Mouse (Mus musculus): Measurements from ENCODE around the gene Pdcd4.

The Pdcd4 gene

DNA sequence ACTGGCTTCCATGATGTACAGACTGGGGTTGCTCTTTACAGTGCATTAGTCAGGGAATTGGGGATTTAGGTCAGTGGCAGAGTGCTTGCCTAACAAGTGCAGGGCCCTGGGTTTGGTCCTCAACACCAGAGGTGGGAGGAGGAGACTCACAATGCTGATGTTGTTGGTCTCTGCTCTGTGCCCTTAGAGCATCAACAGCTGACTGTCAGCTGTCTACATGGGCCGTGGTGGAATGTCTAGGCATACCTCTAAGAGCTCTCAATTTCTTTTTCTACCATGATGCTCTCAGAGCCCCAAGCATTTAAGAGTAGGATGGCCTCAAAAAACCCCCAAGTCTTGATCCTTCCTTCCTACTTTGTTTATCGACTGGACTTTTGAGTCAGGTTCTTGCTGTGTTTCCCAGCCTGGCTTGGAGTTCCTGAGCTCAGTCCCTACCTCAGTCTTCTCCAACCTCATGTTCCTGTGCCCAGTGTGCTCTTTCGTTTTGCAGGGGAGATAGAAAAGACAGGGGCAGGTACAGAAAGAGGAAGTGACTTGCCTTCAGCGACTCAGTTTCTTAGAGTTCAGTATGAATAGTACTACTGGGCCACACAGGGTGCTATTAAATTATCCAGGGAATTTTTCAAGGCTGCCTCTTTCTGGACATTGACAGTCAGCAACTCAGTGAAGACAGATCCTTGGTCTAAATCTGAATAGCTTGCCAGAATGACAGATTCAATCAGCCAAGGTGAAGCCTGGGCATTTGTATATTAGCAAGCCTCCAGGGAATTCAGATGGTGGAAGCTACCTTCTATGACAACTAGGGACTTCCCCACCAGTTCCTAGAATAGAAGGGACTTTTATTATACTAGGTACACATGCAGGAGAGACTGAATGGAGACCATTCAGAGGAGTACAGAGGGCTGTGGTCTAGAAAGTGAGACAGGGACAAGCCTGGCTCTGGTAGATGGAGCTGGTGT lies 22.3 kb upstream of the Pdcd4 start:
- in situ Hi-C loops (cut with MboI; ENCODE audit: unreplicated experiment in 2 of 2): no loop called here

DNA sequence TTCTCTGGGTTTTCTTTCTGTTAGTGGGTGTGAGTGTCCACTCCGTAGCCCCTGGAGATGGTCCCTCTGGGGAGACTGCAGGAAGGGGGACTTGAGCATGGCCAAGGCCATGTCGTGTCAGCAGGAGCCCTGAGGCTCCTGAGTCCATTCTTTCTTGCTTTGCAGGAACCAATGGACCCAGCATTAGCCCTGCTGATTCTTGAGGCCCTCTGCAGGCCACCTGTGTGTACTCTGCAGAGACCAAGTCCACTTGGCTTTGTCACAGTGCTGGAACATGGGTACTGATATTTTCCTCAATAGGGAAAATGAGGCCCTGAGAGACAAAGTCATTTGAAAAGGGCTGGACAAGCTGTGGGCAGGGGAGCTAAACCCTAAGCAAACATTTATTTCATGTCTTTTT lies 21.5 kb upstream of the Pdcd4 start:
- in situ Hi-C loops (cut with MboI; ENCODE audit: unreplicated experiment in 2 of 2): no loop called here

DNA sequence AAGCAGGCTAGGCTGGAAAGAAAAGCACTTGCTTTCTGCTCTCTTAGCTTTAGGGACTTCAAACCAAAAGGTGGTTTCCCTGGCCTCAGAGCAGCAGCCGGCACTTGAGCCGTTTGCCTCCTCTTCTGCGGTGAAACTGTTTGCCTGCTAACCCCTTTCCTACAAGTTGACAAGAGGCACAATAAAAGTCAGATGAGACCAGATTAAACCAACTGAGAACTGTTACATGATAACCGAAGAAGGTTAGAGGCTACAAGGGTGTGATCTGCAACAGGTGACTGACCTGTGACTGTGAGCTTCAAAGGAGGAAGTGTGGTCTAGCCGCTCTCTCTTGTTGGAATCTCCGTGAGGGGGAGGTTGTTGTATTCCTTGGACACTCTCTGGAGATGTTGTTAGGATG lies 20.5 kb upstream of the Pdcd4 start:
- in situ Hi-C loops (cut with MboI; ENCODE audit: unreplicated experiment in 2 of 2): no loop called here

DNA sequence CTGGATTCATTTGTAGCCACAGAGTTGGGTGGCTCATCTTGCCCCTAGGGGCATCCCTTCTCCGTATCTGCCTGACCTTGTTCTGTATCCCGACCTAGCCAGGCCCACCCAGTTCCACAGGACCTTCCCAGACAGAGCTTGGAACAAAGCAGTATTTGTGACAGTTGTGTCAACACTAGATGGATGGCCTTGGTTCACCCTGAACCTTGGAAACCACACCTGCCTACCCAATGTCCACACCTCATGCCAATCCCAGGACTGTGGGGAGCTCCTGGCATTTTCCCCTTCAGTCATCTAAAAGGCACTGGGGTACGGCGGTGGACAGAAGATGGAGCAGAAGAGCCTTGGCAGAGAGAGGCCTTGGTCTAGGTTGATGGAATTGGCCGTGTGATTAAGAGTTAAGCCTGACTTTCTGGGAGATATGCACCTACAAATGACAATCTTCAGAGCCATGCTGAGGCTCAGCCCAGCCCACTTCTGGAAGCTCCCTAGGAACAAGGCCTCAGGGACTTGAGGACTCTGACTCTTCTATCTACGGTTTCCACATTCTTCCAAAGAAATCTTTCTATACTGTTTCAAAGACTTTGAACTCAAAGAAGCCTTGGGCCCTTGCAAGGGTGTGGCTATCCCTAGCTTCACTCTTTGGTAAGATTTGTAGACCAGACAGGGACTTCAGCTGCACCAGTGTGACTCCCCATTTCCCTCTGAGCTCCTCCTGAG lies 18.9 kb upstream of the Pdcd4 start:
- in situ Hi-C loops (cut with MboI; ENCODE audit: unreplicated experiment in 2 of 2): no loop called here

DNA sequence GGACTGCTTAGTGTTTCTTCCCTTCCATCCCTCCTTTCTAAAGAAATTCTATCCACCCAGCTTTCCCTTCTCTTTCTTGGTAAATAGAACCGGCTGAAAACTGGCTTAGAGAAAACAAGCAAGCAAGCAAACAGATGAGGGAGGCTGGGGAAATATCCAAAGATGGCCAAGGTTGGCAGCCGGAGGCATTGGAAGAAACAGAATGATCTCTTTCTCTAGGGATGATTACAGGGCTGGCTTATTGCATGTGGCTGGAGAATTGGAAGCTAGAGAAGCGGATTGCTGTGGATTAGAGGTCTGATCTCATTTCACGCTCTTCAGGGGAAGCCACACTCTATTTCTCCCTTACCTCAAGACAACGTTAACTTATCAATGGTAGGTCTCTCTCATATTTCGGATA lies 16.8 kb upstream of the Pdcd4 start:
- in situ Hi-C loops (cut with MboI; ENCODE audit: unreplicated experiment in 2 of 2): loop anchor here in 1 of 2 experiments (25.0 kb wide), 1 partner anchor 738 kb away; the partner anchor contains the start of gene Add3

DNA sequence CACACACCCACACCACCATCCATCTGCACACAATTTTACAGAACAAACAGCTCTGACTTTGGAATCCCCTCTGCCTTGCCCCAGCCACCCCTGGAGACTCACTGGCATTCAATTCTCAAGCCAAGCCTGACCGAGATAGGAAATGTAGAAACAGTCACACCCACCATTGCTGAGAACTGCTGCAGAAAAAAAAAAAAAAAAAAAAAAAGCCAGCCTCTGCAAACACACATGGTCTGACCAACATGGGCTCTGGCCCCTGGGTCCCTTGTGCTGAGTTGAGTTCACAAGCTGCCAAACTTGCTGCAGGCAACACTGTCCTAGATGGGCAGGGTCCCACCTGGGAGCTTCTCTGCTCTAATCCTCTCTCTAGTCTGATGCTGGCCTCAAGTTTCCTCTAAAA lies 14.3 kb upstream of the Pdcd4 start:
- in situ Hi-C loops (cut with MboI; ENCODE audit: unreplicated experiment in 2 of 2): loop anchor here in 1 of 2 experiments (25.0 kb wide), 1 partner anchor 740 kb away; the partner anchor contains the start of gene Add3

DNA sequence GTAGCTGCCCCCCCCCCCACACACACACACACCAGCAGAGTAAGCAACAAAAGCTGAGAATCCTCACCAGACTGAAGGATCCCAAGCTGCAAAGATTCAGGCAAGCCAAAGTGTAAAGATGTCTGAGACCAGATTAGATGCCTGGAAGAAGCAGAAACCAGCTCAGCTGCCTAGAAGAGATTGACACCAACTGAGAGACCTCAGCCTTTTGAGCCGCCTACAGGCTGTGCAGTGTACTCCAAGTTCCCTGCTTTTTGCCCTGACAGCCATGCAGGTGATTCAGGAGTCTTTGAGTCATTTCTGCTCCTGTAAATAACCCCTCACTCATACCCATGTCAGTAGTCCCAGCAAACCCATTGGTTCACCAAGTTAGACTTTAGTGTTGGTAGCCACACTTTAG lies 11.6 kb upstream of the Pdcd4 start:
- in situ Hi-C loops (cut with MboI; ENCODE audit: unreplicated experiment in 2 of 2): loop anchor here in 1 of 2 experiments (25.0 kb wide), 1 partner anchor 743 kb away; the partner anchor contains the start of gene Add3

DNA sequence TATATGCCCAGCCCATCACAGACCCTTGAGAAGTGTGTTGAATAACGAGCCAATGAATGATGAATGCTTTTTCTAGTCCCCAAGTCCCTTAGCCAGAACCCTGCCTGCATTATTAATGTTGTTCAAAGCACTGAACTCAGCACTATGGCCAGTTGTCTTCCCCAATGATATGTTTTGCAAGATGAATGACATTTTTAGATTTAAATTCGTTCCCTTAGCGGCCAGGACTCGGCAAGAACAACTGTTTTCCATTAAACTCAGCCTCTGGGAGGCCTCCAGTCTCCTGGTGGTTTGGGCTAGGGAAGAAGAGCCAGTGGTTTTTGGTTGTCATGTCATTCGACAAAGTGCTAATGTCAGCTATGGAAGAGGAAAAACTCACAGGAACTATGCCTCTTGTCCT lies 10.2 kb upstream of the Pdcd4 start:
- in situ Hi-C loops (cut with MboI; ENCODE audit: unreplicated experiment in 2 of 2): loop anchor here in 1 of 2 experiments (25.0 kb wide), 1 partner anchor 744 kb away; the partner anchor contains the start of gene Add3

DNA sequence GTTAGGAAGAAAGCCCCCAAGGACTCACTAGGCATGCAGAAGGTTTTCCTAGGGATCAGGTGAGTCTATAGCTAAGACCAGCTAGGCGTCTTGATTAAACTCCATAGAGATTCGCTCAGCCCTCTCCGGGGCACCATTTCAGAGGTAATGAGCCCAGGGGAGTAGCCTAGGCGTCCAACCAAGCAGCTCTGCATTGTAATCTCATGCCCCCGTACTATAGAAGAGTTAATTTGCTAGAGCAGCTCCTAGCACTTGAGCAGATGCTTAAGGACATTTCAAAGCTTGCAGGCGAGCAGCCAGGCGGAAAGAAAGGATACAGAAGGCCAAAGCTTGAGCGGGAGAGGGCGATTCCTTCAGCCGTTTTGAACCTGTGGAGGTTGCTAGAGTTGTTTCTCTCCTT lies 6.6 kb upstream of the Pdcd4 start:
- in situ Hi-C loops (cut with MboI; ENCODE audit: unreplicated experiment in 2 of 2): loop anchor here in 1 of 2 experiments (25.0 kb wide), 1 partner anchor 748 kb away; the partner anchor contains the start of gene Add3

DNA sequence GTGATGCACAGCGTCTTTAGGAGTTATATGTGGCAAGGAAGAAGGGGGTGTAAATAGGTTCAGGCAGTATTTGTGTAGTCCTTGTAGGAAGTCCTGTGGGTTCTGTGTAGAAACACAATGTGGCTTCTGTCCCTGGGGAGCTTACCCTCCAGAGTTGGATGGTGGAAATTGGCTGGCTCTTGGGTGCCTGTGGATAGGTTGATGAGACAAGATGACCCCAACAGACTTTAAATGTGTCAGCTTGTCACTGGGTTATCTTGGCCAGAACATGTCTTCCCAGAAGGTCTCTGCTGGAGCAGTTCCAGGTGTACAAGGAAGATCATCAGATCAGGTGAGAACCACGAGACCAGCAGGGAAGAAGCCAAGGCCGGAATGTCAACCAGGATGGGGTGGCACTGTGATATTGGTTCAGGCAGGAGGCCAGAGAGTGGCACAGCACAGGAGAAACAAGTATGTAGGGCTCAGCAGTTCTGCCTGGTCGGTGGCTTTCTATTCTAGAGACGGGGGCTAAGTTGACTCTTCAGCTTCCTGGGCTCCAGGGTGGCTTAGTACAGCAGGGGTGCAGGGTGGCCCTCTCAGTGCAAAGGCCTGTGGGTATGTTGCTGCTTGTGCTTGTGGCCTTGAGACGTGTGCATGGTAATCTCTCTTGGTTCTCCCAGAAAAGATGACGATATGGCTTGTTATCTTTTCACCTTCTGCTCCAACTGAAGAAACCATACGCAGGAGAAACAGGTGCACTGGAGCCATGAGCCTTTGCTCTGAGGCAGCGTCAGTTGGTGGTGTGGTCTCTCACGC lies 5.3 kb upstream of the Pdcd4 start:
- in situ Hi-C loops (cut with MboI; ENCODE audit: unreplicated experiment in 2 of 2): loop anchor here in 1 of 2 experiments (25.0 kb wide), 1 partner anchor 749 kb away; the partner anchor contains the start of gene Add3

DNA sequence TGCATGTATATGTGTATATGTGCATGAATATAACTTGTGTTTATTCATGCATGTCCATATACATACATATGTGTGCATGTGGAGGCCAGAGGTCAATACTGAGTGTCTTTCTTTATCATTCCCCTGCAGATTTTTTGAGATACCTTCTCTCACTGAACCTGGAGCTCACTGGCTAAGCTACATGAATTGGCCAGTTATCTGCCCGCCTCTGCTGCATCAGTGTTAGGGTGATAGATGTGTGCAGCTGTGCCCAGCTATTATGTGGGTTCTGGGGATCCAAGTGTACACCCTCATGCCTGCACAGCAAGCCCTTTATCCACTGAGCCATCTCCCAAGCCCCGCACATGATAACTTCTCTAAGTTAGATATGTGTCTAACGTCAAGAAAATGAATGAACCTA lies 4.2 kb upstream of the Pdcd4 start:
- in situ Hi-C loops (cut with MboI; ENCODE audit: unreplicated experiment in 2 of 2): loop anchor here in 1 of 2 experiments (25.0 kb wide), 1 partner anchor 751 kb away; the partner anchor contains the start of gene Add3

DNA sequence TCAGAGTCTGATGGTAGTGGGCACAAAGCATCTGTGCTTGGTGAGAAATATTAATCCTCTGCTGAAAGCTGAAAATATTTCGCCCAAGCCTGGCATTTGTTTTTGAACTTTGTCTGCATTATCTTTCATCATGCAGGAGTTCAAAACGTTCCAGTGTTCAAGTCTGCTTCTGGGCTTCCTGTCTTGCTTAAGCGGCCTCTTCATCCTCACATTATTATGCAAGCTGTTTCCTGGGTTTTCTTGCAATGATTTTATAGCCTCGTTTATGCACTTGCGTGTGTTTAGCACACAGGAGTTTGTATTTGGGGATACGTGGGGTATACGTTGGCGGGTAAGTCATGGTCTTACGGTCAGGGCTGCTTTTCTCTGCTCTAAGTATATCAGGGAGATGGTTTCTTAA lies 3.7 kb upstream of the Pdcd4 start:
- in situ Hi-C loops (cut with MboI; ENCODE audit: unreplicated experiment in 2 of 2): loop anchor here in 1 of 2 experiments (25.0 kb wide), 1 partner anchor 751 kb away; the partner anchor contains the start of gene Add3

DNA sequence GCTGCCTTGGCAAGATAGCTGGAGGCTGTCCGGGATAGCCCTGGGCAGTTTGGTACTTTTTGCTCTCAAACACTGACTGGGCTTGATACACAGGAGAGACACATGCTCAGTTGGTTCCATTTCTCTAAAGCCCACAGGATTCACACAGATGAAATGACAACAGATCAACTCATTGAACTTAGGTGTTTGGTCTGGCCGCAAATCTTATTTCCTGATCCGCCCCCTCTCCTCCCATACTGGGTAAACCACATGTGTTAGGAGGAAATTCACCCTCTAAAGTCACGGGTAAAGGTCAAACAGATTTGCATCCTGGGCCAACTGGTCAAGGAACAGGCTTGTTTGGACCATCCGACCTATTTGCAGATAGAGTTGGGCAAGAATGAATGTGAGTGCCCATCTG lies 2.5 kb upstream of the Pdcd4 start:
- in situ Hi-C loops (cut with MboI; ENCODE audit: unreplicated experiment in 2 of 2): loop anchor here in 1 of 2 experiments (25.0 kb wide), 1 partner anchor 752 kb away; the partner anchor contains the start of gene Add3

DNA sequence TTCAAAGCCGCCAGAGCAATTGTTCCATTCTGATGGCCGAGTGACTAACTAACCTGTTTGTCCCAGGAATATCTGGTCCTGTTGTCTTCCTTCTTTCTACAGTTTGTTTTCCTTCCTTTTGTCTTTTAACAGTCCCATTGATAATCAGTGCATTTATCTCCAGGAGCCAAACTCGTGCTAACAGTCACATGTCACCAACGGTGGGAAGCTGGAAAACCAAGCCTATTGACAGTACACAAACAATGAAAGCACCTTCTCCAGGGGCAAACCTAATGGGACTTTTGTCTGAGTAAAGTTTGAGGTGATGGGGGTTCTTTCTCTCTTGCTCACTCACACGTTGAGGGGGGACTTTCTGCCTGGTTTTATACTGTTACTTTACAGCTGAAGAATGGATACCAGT lies 1.8 kb upstream of the Pdcd4 start:
- in situ Hi-C loops (cut with MboI; ENCODE audit: unreplicated experiment in 2 of 2): loop anchor here in 1 of 2 experiments (25.0 kb wide), 1 partner anchor 753 kb away; the partner anchor contains the start of gene Add3

DNA sequence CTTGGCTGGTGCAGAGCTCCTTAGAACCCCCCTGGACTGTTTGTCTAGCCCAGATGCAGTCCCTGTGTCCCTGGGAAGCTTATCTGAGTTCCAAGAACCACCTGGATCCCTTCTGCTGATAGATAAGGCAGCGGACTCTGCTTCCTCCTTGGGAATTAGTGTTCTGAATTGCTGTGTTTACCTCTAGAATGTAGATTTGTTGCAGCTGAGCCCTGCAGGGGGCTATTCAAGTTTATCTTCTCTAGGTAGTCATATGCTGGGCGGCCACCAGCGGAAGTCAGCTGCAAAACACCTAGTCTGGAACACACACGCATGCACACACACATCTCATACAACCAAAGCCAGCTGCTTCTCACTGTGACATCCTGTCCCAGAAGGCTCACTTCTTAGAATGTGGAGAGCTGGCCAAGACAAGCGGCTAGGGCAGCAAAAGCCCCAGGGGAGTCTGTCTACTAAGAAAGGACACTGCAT lies 1.2 kb upstream of the Pdcd4 start:
- in situ Hi-C loops (cut with MboI; ENCODE audit: unreplicated experiment in 2 of 2): loop anchor here in 1 of 2 experiments (25.0 kb wide), 1 partner anchor 754 kb away; the partner anchor contains the start of gene Add3

DNA sequence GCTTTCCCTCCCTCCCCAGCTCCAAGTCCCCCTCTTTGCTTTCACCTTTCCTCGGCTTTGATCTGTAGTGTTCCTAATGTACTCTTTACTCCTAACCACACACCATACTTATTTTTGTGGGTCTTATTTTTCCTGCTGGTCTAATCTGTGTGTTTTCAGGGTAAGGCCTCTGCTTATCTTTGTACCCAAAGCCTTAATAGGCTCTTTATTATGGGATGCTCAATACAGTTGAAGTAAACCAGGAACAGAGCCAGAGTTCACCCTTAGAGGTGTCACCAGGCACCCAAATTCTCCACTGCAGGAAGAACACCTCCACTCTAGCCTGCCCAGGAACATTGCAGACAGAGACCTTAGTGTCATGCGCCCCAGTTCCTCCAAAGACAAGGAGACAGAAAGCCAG lies 462 bp upstream of the Pdcd4 start:
- in situ Hi-C loops (cut with MboI; ENCODE audit: unreplicated experiment in 2 of 2): loop anchor here in 1 of 2 experiments (25.0 kb wide), 1 partner anchor 754 kb away; the partner anchor contains the start of gene Add3

DNA sequence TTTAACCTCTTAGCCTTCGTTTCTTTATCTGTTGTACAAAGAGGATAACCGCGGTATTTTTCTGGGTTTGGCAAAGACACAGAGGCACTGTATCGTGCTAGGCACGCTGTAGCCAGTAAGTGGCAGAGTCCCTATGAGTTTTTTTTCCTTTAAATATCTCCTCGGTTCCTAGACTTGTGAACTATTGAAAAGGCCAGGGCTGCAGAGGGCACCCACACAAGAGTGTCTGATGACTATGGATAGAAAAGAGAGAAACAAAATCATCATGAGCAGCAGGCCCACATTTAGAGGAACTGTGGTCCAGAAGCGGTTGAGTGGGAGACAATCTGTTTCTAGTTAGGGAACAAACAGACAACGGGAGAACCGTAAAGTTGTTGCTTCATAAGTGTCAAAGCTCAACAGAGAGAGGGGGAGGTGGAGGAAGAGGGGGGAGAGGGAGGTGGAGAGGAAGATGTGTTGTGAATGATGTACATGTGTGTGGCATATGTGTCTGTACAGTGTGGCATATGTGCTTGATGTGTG lies 868 bp downstream of the Pdcd4 start:
- in situ Hi-C loops (cut with MboI; ENCODE audit: unreplicated experiment in 2 of 2): loop anchor here in 1 of 2 experiments (25.0 kb wide), 1 partner anchor 756 kb away; the partner anchor contains the start of gene Add3

DNA sequence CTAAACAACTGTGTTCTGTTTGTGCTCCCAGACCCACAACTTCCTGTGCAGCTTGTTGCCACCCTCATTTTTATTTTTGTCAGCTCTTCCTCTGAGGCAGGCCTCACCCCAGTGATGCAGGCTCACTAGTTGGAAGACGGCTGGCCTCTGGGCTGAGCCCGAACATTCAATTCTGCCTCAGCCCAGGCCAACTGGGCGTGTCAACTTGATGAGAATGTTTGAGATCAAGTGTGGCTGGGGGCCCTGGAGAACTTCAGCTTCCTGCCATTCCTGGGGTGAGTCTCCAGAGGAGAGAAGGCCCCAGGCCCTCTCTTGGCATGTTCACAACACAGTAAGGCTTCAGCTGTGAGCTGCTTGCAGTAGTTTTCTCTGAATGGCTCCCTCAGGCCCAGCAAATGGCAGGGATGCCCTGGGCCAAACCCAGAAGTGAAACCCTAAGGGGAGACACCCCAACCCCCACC lies 1.7 kb downstream of the Pdcd4 start:
- in situ Hi-C loops (cut with MboI; ENCODE audit: unreplicated experiment in 2 of 2): loop anchor here in 1 of 2 experiments (25.0 kb wide), 1 partner anchor 756 kb away; the partner anchor contains the start of gene Add3

DNA sequence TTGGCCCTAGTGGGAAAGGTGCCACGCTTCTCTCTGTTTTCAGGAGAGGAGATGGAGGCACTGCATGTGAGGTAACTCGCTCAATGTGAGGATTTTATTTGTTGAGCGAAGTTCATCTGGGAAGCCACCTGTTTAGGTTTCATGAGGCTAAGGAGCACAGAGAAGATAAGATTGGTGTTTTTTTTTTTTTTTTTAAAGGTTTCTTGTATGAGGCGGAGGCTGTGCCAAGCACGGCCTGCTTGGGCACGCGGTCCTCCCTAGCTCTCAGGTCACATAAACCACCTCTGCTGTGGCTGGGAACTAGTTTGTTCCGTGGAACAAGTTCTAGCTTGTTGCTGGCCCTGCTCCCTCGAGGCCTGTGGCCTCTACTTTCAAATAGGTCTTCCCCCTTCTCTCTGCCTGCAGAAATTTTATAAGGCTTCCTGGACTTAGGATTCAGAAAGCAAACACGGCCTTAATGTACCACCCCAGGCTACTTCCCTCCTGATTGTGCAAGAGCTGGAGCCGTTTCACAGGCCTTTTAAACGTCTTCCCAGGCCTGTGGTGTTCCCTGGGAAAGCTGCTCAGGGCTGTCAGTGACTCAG lies 2.6 kb downstream of the Pdcd4 start:
- in situ Hi-C loops (cut with MboI; ENCODE audit: unreplicated experiment in 2 of 2): loop anchor here in 1 of 2 experiments (25.0 kb wide), 1 partner anchor 757 kb away; the partner anchor contains the start of gene Add3
